Mouse (Mus musculus) megakaryocyte, embryonic 14.5 days (primary cell): ENCODE data around the gene Flad1.

Experiments used
- FLI1 ChIP-seq: IDR thresholded peaks from 2 replicates; pipeline ENCODE4 v1.6.1; 2012; ENCODE audit warnings: low read length, inconsistent platforms, mixed read lengths
- GATA1 ChIP-seq: IDR thresholded peaks from 3 replicates; pipeline ENCODE4 v1.6.1; 2012; ENCODE audit warnings: mixed read lengths, low read length, inconsistent platforms, borderline replicate concordance

- TF ChIP-seq GATA1 (no peak), FLI1 (no peak)
Observed at GRCm38 (mm10) chr3:89419571-89419970, 7.9 kb upstream of the Flad1 start.
